Mouse (Mus musculus) retina, postnatal 1 day (tissue): Measurements from ENCODE around the gene Myocos.

Experiments used
- DNase-seq: peaks from one replicate; pipeline ENCODE4 v3.0.0-alpha.2; 2012

Gene Myocos

DNA sequence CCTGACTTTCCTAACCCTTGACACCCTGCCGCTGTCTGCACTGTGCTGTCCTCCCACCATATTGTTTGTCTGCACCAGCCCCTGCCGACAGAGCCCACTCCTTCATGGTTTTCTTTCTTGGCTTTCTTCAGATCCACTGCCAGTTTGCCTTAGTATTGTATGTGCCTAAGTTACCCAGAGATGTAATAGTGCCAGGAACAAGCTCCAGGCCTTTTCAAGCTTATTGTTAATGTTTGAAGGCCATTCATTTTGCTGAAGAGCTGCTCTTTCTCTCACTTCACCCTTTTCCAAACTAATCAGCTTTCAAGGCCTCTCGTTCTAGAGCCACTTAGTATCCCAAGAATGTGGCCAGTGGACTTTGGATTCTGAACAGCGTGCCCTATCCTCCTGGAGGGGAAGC is 46.8 kb downstream of the Myocos start:
- DNase-seq = no peak

DNA sequence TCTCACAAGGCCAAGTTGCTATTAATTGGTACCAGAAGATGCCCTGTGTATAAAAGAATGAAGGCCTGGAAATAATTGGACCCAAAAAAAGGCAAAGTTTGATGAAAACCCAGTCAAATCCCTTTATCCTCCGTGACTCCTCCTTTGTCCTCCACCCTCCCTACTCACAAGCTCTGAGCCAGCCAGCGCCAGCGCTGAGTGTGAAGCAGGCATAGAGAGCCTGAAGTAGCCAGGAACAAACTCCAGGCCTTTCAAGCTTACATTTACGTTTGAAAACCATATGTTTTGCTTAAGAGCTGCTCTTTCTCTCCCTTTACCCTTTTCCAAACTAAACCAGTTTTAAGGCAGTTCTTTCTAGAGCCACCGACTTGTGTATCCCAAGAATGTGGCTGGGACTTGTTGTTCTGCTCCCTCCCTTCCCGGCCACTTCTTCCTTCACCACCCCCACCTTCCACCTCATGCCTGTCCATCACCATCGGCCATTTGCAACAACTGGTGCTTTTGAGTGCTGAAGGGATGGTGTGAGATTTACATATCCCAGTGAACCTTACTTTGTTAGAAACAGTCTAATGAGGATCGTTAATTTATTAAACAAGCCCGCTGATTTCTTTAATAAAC is 48.3 kb downstream of the Myocos start:
- DNase-seq = no peak

DNA sequence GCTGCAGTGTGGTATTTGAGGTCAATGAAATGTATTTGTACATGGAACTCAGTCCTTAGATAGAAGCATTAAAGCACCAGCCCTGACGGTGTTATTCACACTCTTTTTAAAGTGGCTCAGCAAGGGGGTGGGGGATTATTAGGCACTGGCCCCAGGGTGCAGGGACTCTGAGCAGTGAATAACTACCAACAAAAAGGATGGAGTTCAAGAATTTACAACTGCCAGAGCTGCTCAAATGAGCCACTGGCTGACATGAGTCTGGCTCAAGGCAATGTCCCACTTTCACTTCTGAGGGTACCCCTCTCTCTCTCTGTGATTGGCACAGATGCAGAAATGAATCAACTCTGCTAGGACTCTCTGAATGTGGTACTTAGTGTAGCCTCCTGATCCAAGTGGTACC is 49.9 kb downstream of the Myocos start:
- DNase-seq = peak; percentile 23

DNA sequence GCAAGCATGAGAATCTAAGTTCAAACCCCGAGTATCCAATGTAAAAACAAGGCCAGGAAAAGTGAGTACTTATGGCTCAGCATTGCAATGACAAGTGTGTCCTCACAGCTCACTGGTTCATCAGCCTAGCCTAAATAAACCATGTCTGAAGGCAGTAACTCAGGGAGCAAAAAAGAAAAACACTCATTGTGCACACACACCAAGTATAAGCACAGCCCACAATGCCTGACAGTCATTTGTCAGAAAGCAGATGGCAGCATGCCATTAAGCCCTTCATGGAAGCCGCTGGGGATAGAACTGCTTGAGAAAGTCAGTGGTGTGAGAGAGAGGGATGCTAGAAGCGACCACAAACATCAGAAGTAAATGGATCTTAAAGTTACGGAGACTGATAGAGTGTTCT is 56.7 kb downstream of the Myocos start:
- peak; percentile 30 for DNase-seq

DNA sequence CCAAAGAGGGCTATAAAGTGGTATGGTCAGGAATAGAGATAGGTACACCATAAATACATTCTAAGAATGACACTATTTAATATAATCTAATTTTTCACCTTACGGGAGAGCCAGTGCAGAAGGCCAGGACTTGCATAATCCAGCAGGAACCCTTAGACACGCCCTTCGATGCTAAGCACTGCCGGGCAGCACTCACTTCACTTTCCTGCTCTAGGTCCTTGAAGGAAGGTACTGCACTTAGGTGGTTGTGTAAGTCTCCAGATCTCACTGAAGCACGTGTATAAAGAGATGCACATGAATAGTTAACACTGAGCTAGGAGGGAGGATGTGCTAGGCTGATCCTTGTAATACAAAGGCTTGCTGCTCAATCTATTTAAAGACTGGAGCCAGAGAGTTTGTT is 58.4 kb downstream of the Myocos start:
- no peak for DNase-seq

DNA sequence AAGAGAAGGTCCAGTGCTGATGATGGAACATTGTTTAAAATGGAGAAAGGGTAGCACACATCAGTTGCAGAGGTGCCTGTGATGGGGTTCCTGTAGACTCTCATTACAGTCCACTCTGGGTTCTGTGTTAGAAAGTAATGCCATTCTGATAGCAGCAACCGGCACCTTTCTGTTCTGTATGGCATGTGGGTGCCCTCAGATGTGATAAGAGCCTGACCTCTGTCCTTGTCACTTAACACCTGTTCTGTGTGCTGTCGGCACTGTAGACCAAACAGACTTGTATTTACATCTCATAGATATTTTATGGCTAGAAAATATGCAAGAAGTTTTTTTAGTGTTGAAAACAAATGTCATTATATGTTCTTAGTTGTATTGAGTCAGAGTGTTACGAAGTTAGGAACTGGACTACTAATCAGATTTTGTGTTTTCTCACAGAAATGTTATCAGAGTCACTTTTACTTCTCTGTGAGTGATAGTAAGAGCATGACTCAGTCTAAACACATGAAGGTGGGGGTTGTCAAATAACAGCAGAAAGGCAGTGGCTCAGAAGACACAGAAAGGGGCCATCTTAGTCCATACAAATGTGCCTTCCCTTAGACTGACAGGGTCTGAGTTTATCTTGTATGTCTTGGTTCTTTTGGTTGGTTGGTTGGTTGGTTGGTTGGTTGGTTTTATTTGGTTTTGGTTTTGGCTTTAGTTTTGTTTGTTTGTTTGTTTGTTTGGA is 60.5 kb downstream of the Myocos start:
- DNase-seq = no peak
